Mouse (Mus musculus): Measurements from ENCODE around the gene Cfb.
"Not testable (repeated sequence)": the region's sequence is repeated elsewhere in the genome, so short reads cannot be mapped to it uniquely, and the experiment has no call there.

Cfb gene

GRCm38 (mm10) chr17:34862416-34863081, at the start of gene Cfb:
Gene Cfb, minus strand, starts transcription at chr17:34862518.
- DNase-seq (ENCODE audit: low spot score), result no peak

DNA sequence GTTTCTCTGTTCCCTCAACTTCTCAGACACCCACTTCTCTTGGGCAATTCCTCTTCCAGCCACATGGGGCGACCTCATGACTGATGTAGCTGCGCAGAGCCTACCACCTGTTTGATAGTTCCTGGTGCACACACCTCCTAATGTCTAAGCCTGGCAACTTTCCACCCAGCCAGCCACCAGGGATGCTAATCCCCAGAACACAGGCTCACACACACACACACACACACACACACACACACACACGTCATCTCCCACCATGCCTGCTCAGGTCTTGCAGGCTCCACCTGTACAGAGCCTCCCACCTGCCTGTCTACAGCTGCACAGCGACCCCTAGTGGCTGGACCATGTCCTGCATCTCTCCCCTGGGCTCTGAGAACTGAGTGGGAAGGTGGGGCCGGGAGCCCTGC, 49.6 kb upstream of the Cfb start:
- peak; percentile 87 for DNase-seq (ENCODE audit: low spot score)

GRCm38 (mm10) chr17:34910982-34911381, 48.7 kb upstream of the Cfb start:
- no peak for DNase-seq (ENCODE audit: low spot score)

- DNase-seq (ENCODE audit: low spot score), result no peak
Observed at GRCm38 (mm10) chr17:34902895-34903294, 40.6 kb upstream of the Cfb start.

DNA sequence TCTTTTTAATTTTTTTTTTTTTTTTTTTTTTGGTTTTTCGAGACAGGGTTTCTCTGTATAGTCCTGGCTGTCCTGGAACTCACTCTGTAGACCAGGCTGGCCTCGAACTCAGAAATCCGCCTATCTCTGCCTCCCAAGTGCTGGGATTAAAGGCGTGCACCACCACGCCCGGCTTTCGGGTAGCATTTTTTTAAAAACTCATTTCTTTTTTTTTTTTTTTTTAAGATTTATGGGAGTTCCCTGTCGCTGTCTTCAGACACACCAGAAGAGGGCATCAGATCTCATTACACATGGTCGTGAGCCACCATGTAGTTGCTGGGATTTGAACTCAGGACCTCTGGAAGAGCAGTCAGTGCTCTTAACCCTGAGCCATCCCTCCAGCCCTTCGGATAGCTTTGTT, 39.6 kb upstream of the Cfb start:
- not testable (repeated sequence) for DNase-seq (ENCODE audit: low spot score)

DNA sequence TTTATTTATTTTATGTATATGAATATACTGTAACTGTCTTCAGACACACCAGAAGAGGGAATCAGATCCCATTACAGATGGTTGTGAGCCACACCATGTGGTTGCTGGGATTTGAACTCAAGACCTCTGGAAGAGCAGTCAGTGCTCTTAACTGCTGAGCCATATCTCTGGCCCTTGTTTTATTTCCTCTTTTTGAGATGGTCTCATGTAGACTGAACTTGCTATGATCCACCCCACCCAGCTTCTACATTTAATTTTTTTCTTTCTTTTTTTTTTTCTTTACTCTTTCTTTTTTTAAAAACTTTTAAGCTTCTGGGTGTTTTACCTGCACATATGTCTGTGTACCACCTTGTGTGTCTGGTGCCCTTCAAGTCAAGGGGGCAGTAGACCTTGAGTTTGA, 38.5 kb upstream of the Cfb start:
- not testable (repeated sequence) for DNase-seq (ENCODE audit: low spot score)

GRCm38 (mm10) chr17:34899890-34900243, 37.5 kb upstream of the Cfb start:
- no peak for DNase-seq (ENCODE audit: low spot score)

- DNase-seq (ENCODE audit: low spot score), result peak; percentile 48
Observed at GRCm38 (mm10) chr17:34899053-34899889, 37.0 kb upstream of the Cfb start.

DNA sequence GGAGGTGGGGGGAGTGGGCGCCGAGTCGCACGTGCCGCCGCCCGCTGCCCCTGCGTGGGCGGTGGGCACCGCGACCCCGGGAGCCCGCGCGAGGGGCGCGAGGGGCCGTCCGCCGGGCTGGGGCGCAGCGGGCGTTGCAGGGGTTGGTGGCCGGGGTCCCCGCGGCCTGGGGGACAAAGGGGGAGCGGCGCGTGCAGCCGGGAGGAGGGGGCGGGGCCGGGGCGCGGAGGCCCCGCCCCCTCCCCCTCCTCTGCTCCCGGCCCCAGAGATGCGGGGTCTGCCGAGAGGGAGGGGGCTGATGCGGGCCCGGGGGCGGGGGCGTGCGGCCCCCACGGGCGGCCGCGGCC, 36.4 kb upstream of the Cfb start:
- no peak for DNase-seq (ENCODE audit: low spot score)

DNA sequence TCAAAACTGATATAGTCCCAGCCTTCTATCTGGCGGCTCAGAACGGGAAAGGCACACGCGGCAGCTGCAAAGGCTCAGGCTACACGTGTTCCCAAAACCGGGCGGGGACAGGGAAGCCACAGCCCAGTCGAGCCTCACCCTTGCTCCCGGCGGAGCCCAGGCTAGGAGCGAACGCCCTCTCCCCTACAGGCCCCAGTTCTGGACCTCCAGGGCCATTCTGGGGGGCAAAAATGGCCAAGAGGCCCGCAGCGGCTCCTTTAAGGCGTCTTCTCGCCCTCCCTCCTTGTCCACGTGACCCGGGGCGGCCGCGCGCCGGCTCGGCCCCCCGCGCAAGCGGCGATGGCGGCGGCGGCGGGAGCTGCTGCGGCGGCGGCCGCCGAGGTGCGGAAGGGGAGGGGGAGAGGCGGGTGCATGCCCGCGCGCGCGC, 35.9 kb upstream of the Cfb start, which contains the start of the genes C2 and Ehmt2:
Gene C2, minus strand, starts transcription at position 106 of the 427 bp plus-strand sequence.
Gene Ehmt2, plus strand, starts transcription at position 310 of the 427 bp plus-strand sequence.
- DNase-seq (ENCODE audit: low spot score), result peak; percentile 76

- DNase-seq (ENCODE audit: low spot score), result no peak
Observed at GRCm38 (mm10) chr17:34897373-34898159, 35.2 kb upstream of the Cfb start.

GRCm38 (mm10) chr17:34896366-34896765, 34.0 kb upstream of the Cfb start:
- DNase-seq (ENCODE audit: low spot score), result no peak

DNA sequence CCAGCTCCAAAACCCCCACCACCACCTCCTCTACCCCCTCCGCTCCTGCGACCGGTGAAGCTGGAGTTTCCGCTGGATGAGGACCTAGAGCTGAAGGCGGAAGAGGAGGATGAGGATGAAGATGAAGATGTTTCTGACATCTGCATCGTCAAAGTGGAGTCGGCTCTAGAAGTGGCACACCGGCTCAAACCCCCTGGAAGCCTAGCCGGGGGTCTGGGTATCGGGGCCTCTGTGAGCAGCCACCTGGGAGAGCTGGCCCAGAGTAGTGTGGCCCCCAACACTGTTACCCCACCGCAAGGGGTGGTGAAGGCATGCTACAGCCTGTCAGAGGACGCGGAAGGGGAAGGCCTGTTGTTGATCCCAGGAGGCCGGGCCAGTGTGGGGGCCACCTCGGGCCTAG, 33.4 kb upstream of the Cfb start:
- DNase-seq (ENCODE audit: low spot score), result no peak

GRCm38 (mm10) chr17:34894801-34895530, 32.6 kb upstream of the Cfb start:
- peak; percentile 68 for DNase-seq (ENCODE audit: low spot score)

DNA sequence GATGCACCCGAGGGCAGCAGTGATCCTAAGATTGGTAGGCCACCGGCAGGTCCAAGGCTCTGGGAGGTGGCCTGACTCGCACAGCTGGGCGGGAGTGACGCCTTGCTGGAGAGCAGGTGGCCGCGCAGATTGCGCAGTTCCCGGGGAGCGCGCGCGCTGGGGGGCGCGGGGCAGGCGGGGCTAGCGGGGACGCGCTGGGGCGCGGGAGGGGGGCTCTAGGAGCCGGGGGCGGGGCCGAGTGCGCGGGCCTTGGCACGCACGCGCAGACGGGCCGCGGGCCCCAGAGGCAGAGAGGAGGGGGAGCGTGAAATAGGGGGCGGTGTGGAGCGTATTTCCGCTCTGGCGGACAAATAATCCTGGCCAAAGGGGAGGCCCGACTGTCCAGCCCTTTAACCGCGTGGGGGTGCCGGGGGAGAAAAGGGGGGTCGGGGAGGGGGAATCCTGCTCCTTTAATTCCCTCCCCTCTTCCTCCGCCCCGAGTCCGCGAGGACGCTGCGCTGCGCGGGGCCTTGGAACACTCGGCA, 31.8 kb upstream of the Cfb start:
- peak; percentile 94 for DNase-seq (ENCODE audit: low spot score)

DNA sequence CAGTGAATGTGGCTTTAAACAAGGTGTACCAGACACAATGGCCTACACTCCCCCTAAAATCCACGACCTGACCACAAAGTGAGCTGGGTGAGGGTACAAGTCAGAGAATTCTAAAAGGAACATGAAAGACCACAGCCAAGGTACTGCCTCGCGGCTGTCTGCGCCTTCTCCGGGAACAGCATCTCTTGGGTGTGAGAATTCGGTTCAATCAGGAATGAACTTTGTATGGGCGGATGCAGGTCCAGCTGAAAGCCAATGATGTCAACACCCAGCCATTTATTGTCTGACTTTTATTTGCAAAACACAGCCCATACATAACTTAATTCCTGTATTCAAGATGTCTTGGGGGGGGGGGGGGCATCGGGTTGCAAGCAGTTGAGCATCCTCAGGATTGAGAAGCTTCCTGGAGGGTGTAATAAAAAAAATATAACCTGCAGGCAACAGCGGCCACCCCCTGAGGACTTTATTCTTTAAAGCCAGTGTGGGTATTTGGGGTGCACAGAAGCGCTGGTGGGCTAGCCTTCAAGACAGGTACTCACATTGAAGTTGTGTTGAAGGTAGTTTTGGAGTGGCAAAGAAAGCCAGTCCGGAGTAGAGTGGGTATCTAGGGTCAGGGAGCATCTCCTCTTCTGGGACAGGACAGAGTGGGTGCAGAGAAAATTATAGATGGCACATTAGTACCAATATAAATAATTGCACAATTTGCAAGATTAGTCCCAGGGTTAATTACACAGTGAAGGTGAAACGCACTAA, 30.9 kb upstream of the Cfb start:
- DNase-seq (ENCODE audit: low spot score), result no peak

DNA sequence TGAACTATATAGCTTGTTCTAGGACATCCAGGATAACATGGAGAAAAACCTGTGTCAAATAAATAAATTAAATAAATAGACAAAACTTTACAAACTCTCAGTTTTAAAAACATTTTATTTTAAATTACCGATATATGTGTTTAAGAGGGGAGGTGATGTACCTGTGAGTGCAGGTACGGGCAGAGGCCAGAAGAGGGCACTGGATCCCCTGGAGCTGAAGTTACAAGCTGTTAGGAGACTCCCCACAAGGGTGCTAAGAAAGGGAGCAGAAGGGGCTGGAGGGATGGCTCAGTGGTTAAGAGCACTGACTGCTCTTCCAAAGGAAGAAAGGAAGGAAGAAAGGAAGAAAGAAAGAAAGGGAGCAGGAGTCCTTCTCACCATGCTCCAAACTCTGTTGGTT, 29.1 kb upstream of the Cfb start:
- no peak for DNase-seq (ENCODE audit: low spot score)

DNA sequence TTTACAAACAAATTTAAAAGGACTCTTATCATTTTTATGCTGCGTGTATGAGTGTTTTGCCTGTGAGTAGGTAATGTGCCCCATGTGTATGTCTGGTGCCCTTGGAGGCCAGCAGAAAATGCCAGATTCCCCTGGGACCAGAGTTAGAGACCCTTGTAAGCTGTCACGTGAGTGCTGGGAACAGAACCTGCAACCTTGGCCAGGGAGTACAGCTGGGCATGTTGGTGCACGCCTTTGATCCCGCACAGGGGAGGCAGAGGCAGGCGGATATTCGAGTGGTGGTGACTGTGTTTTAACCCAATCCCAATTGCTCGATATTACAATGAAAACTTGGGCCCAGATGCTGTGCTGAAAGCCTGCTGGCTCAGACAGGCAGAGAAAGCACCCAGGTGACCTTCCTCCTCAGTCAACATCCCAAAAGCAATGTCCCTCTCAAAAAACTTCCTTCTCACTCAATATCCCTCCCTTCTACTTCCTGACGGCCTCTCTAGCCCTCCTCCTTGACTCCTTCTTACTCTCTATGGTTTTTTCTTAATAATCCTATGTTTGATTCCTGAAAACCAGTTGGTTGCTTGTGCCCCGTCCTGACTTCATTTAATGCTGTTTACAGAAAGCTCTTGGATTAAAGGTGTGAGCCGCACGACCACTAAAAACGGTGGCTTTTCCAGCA, 27.9 kb upstream of the Cfb start:
- DNase-seq (ENCODE audit: low spot score), result no peak

DNA sequence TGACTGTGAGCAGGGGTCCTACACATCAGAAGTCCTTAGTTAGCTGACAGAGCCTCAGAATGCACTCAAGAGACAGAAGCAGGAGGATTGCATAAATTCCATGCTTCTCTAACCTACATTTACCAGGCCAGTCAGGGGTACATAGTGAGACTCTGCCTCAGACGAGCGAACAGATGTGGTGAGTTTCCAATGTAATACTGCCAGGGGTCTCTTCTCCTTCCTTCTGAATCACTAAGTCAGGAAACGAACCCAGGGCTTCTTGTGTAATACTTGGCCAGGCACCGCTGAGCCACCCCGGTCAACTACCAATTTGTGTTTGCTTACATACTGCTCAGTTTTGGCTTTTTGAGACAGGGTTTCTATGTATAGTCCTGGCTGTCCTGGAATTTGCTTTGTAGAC, 25.6 kb upstream of the Cfb start:
- no peak for DNase-seq (ENCODE audit: low spot score)

- DNase-seq (ENCODE audit: low spot score), result no peak
Observed at GRCm38 (mm10) chr17:34885615-34886014, 23.3 kb upstream of the Cfb start.

Data from urinary bladder, postnatal 25 days (tissue).